Mouse (Mus musculus) C2C12 (cell line): ENCODE results near the gene Rnaseh2a.

Experiments
- CEBPB ChIP-seq: IDR thresholded peaks from one replicate; pipeline ENCODE4 v1.6.1; 2011; ENCODE audit warnings: low read depth, mild to moderate bottlenecking, control low read depth, moderate library complexity
- CTCF ChIP-seq: IDR thresholded peaks from one replicate; pipeline ENCODE4 v1.5.1; 2011; ENCODE audit not compliant: control insufficient read depth, insufficient read depth, insufficient read length
- FOSL1 ChIP-seq: IDR thresholded peaks from one replicate; pipeline ENCODE4 v1.8.0; 2011; ENCODE audit warnings: mild to moderate bottlenecking, low read length; ENCODE audit not compliant: poor library complexity, insufficient read depth, severe bottlenecking
- MAX ChIP-seq: IDR thresholded peaks from one replicate; pipeline ENCODE4 v1.6.1; 2011; ENCODE audit warnings: mild to moderate bottlenecking, control low read depth
- MYOD1 ChIP-seq: IDR thresholded peaks from one replicate; pipeline ENCODE4 v1.6.1; 2011; ENCODE audit warnings: low read depth; ENCODE audit not compliant: control insufficient read depth, insufficient read length
- MYOG ChIP-seq: IDR thresholded peaks from one replicate; pipeline ENCODE4 v1.6.1; 2011; ENCODE audit not compliant: control insufficient read depth, insufficient read length; ENCODE audit errors: extremely low read depth
- USF1 ChIP-seq: IDR thresholded peaks from one replicate; pipeline ENCODE4 v1.6.1; 2011; ENCODE audit warnings: low read depth, mild to moderate bottlenecking, control low read depth, moderate library complexity

- no peak for TF ChIP-seq CTCF
- TF ChIP-seq CEBPB: no peak
- peak; percentile 53 for TF ChIP-seq MAX
- TF ChIP-seq MYOD1: no peak
- no peak for TF ChIP-seq USF1
- no peak for TF ChIP-seq FOSL1
- TF ChIP-seq MYOG: no peak
Measured at GRCm38 (mm10) chr8:84921596-84921995, 48.0 kb downstream of the Rnaseh2a start.
